Mouse (Mus musculus) 416B (cell line): ENCODE results near the gene Creb3l4.
A peak's percentile ranks its signal among the peaks of the same experiment; 100 is the strongest.
"Not testable (repeated sequence)": the region's sequence is repeated elsewhere in the genome, so short reads cannot be mapped to it uniquely, and the experiment has no call there.

ENCODE experiments used
- DNase-seq: peaks from one replicate; pipeline ENCODE4 v3.0.0; 2011; ENCODE audit warnings: low read depth

The Creb3l4 gene

DNA sequence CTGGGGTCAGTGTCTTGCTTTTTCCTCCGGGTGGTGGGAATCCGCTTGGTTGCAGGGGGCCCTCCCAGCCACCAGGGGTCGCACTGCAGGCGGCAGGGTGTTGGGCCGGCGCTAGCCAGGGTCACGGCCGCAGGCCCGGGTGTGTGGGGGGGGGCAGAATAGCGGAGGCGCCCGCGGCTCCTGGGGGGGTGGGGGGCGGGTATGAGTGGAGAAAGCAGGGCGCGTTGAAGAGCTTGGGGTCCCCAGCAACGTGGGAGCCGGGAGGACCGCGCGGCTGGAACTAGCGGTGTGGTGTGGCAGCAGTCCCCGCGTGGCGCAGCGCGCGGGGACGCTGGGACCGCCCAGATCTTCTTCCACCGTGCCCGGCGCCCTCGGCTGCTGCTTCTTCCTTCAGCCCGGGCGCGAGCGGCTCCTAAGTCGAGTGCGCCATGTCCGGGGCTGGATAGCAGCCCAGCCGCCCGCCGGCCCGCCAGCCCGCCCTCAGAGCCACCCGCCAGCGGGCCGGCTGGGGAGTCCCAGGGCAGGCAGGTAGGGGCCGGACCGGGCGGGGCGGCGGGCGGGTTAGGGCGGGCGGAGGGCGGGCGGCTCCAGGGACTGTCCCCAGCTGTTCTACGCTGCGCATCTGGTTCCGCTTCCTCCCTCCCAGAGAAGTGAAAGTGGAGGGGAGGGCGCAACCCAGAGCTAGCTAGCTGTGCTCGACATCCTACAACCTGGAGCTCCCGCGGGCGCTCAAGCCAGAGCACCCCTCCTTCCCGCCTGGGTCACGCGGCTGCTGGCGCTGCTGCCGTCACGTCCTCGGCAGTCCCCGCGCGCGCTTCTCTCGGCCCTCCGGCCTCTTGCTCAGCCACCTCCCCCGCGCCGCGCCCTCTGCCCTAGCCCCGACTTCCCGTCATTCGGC, 22.0 kb upstream of the Creb3l4 start, which contains the start of gene Dennd4b:
Gene Dennd4b (plus strand): TSS at position 152 of the 898 bp plus-strand sequence.
- peak; percentile 93 for DNase-seq

DNA sequence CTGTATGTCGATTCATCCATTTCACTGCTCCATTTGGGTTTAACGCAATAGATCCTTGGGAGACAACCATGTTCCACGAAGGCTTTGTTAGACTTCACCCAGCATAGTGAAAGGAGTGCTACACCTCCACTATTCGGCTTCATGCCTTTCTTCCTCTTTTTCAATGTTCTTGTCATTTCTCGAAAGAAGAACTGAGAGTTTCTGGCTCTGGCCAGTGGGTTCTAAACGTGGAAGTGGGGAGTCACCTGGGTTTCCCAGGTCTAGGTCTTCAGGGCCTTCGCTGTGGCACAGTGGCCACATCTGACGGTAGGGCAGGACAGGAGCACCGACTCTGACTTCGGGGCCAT, 21.3 kb upstream of the Creb3l4 start:
- DNase-seq, result no peak

GRCm38 (mm10) chr3:90263121-90263771, 19.9 kb upstream of the Creb3l4 start:
- DNase-seq, result no peak

DNA sequence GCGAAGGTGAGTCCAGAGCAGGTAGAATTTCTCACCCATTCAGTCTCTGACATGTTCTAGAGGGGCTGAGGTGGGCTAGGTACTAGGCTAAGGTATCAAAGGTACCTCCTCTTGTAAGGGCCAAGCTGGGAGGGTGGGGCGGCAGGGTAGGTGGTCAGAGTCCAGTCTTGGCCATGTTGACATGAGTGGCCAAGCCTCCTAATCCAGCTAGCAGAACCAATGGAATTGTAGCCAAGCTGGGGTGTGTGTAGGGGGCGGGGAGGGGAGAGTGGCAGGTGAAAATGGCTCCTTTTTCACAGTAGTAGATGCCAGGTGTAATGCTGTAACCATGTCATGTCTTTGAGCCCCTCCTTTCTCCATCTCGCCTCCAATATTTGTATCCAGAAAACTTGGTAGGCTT, 15.2 kb upstream of the Creb3l4 start:
- DNase-seq, result no peak

DNA sequence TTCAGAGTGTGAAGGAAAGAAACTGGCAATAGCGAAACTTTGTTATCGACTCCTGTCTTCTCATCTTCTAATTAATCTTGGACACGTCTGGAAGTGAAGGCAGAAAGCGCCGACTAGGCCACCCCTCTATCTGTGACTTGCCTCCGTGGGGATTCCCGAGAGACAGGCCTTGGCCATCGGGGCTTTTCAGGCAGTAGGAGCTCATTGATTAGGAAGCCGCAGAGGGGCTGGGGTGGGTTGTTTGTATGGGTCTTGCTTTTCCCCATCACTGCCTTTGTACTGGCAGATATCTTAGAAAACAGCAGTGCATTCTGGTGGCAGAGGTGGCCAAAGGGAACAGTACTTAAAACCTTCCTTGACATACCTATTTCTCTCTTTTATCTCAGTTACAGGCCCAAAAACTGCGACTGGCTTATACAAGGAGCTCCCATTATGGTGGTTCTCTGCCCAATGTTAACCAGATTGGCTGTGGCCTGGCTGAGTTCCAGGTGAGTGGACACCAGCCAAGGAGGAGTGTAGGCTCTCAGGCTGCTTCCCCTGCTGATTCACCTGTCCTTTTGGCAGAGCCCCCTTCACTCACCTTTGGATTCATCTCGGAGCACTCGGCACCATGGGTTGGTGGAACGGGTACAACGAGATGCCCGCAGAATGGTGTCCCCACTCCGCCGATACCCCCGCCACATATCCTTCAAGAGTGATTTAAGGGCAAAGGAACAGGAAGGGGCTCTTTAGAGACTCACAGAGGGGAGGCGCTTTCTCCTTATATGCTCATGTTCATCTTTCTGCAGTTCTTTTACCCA, 13.6 kb upstream of the Creb3l4 start:
- DNase-seq, result no peak

DNA sequence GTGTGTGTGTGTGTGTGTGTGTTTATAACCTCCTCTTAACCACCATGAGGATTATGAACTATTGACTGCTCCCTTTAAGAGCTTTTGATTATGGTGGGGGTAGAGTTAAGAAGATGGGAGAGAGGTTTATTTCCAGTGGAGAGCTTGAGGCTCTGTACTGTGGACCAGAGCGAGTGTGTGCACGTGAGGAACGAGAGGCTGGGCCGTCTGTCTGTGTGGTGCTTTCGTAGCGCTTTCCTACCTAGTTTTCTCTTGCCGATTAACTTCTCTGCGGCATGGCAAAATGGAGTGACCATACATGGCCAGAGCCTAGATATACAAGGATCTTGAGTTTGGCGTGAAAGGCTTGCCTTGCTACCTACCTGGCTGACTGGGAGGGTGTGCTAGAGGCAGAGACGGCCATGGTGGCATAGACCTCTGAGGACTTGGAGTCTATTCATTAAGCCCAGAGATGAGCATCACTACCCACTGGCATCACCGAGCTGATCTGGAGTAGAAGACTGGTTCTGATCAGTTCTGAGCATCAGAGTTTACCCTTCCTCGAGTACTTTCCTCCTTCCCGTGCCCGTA, 12.6 kb upstream of the Creb3l4 start:
- DNase-seq, result no peak

DNA sequence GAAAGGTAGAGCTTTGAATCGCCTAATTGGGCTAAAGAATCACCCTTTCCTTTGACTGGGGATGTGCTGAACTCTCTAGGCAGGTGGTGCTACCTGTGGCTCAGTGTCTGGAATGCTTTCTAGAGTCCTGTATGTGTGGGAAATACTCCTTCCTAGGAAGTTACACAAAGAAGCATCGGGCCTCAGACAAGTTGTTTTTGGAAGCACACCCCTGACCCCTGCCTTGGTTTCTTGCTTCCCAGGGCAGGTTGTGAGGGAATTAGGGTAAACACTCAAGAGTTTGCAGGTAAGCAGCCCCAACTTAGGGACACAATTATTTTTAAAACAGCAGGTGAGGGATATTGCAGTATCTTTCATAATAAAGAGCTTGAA, 11.9 kb upstream of the Creb3l4 start:
- no peak for DNase-seq

DNA sequence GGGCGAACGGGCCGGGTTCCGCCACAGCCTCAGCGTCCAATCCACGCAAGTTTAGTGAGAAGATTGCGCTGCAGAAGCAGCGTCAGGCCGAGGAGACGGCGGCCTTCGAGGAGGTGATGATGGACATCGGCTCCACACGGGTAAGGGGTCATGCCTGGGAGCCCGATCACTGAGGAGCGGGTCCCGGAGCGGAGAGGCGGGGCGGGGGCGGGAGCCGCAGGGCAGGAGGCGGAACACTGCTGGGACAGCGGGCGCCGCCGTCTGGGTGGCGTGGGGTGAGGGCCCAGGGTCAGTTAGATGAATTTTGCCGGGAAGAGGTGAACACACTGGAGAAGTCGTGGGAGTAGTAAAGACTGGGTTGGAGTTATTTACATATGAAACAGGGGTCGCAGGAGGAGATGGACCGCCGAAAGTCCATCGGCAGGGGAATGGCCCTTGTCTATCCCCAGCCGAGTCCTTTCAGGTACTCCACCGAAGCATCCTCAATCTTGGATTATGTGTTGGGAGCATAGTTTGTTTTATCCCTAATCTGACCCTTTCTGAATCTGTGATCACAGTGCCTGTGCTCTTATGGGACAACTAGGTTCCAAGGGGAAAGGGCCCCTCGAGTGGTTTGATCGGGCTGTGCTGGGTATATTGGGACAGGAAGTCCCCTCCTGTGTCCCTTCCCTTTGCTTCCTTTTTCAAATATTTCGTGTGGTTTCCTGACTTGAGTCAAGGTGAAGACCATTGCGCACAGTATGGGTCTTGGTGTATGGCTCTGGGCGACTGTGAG, 11.3 kb upstream of the Creb3l4 start:
- DNase-seq, result peak; percentile 56

GRCm38 (mm10) chr3:90253653-90254418, 10.5 kb upstream of the Creb3l4 start, which contains the start of gene Crtc2:
Gene Crtc2, plus strand, starts transcription at chr3:90254163.
- DNase-seq, result peak; percentile 96

DNA sequence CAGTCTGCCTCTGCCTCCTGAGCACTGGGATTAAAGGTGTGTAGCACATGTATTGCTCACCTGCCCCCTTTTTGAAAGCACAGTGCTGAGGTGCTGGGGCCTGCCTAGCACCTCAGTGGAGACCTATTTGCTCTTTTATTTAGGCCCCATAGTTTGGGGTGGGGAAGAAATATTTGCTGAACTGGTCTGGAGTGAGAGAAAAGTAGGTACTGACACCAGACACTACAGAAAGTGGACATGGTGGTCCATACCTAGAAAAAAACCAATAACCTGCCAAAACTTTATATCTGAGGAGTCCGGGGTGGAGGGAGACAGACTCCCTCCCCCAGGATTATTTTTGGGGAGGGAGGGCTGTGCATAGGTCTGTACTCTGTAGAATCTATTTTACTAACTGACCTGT, 9.9 kb upstream of the Creb3l4 start:
- not testable (repeated sequence) for DNase-seq

GRCm38 (mm10) chr3:90252659-90253058, 9.3 kb upstream of the Creb3l4 start:
- not testable (repeated sequence) for DNase-seq

DNA sequence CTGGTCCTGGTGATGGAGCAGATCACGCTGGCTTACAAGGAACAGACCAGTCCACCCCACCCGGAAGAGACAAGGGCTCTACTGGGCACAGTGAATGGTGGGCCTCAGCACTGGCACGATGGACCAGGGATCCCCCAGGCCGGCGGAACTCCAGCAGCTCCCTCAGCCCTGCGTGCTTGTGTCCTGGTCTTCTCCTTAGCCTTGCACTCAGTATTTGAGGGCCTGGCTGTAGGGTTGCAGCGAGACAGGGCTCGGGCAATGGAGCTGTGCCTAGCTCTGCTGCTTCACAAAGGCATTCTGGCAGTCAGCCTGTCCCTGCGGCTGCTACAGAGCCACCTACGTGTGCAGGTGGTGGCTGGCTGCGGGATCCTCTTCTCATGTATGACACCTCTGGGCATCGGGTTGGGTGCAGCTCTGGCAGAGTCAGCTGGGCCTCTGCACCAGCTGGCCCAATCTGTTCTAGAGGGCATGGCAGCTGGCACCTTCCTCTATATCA, 8.5 kb upstream of the Creb3l4 start:
- DNase-seq, result not testable (repeated sequence)

- DNase-seq, result no peak
Measured at GRCm38 (mm10) chr3:90250791-90251190, 7.5 kb upstream of the Creb3l4 start.

DNA sequence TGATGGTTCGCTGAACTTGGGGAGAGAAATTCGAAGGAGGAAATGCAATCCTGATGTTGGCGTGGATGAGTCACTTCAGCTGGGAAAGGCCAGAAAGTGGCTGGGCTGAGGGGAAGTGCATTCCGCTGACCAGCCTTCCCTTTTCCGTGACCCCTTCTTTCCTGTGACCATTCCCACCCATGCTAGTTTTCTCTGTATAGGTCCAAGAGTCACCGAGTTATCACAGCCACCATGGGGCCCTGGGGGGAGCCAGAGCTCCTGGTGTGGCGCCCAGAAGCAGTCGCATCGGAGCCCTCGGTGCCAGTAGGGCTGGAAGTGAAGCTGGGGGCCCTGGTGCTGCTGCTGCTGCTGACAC, 5.4 kb upstream of the Creb3l4 start:
- DNase-seq, result peak; percentile 55

DNA sequence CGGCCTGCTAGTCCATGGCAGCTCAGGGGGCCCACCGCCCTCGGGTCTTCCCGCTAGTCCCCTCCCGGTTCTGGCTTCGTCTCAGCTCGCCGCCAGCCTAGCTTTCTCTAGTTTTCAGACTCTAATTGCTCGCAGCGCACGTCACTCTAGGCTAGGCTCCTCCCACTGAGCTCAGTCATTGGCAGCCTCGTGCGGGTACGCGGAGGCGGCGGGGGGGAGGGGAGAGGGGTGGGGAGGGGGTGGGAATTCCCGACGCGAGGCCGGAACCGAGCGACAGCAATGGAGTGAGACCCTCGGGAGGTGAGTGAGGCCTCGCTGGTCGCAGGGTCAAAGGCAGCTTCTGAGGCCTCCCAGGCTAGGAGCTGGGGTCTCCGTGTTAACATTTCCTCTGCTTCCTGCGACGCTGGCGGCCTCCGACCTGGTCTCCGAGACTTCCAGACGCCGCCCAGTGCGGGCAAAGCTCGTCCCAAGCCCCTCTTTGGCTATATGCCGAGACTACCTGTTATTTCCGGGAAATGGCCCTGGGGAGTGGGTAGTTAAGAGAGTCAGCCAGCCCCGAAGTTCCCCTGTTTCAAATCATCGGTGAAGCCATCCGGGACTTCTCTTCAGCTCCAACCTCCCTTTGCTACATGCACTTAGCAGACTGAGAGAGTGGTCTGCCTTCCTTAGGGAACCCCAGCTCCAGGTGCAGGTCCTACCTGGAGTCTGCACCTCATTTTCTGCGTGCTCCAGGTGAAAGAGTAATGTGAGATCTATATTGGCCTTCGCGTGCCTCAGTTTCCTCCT, 4.8 kb upstream of the Creb3l4 start, which contains the start of gene Slc39a1:
Gene Slc39a1 (plus strand): TSS at position 213 of the 786 bp plus-strand sequence.
- DNase-seq, result peak; percentile 93

DNA sequence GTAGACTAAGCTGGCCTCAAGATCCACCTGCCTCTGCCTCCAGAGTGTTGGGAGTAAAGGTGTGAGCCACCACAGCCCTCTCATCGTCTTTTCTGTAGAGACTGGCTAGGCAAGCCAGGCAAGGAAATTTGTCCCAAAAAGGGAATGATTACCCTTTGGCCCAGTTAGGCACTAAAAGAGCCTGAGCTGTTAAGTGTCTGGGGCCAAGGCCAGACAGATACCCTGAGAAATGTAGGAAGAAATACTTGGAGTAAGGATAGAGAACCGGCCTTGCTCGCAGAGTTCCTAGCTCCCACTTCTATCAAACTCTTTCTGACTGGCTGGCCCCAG, 4.3 kb upstream of the Creb3l4 start:
- DNase-seq, result no peak

- no peak for DNase-seq
Measured at GRCm38 (mm10) chr3:90245406-90245805, 2.1 kb upstream of the Creb3l4 start.

- DNase-seq, result no peak
Measured at GRCm38 (mm10) chr3:90241669-90242358, 1.5 kb downstream of the Creb3l4 start.

GRCm38 (mm10) chr3:90241251-90241650, 2.1 kb downstream of the Creb3l4 start:
- DNase-seq, result no peak
